Mouse (Mus musculus): ENCODE measurements at regions not wholly inside any gene's neighbourhood (a gene's known extent, or its start where the extent isn't known, plus 50 kb on each side); places are given as distances from the start of the nearest gene placed in this dataset.

GRCm38 (mm10) chr9:25400647-25401335 lies 80.6 kb upstream of the Eepd1 start:
- TF ChIP-seq CTCF (IDR thresholded peaks at IDR 0.05; ENCODE audit: low read depth) (no peak), EP300 (IDR thresholded peaks at IDR 0.05; ENCODE audit: low read depth) (no peak)

Data from liver, postnatal 0 days (tissue).